Mouse (Mus musculus) midbrain, postnatal 0 days (tissue): ENCODE results near the gene Dazap2. TPM values are rescaled to one million over a fixed set of nuclear protein-coding genes. Genes with fewer than 3 reads are reported as not detected.

Experiments used
- ATAC-seq: fragments of 200-750 bp; cut with Nextera tagmentation; 2 replicates; pipeline ENCODE4 v1.8.0; 2017; ENCODE audit warnings: moderate number of reproducible peaks, mild to moderate bottlenecking, moderate TSS enrichment, moderate library complexity; ENCODE audit not compliant: low FRiP score
- DNase-seq: peaks from one replicate; pipeline ENCODE4 v3.0.0-alpha.2; 2015; ENCODE audit warnings: low spot score
- H3K27ac ChIP-seq: fragments of 300-500 bp; sonication (generic); 2 replicates; pipeline ENCODE4 v1.5.1; 2014; ENCODE audit warnings: low read depth, mild to moderate bottlenecking, low read length, mixed read lengths
- H3K27me3 ChIP-seq: fragments of 300-500 bp; sonication (generic); 2 replicates; pipeline ENCODE4 v1.6.1; 2014; ENCODE audit warnings: low read length, control low read depth, mixed read lengths; ENCODE audit not compliant: insufficient read depth
- H3K36me3 ChIP-seq: fragments of 300-500 bp; sonication (generic); 2 replicates; pipeline ENCODE4 v1.6.1; 2014; ENCODE audit warnings: low read length, control low read depth, mixed read lengths; ENCODE audit not compliant: insufficient read depth
- H3K4me1 ChIP-seq: fragments of 300-500 bp; sonication (generic); 2 replicates; pipeline ENCODE4 v1.6.1; 2014; ENCODE audit warnings: mild to moderate bottlenecking, control low read depth, antibody characterized with exemption, low read length, mixed read lengths; ENCODE audit not compliant: insufficient read depth
- H3K4me2 ChIP-seq: fragments of 300-500 bp; sonication (generic); 2 replicates; pipeline ENCODE4 v1.6.1; 2014; ENCODE audit warnings: low read depth, mild to moderate bottlenecking, low read length, mixed read lengths; ENCODE audit not compliant: poor library complexity, severe bottlenecking
- H3K4me3 ChIP-seq: fragments of 300-500 bp; sonication (generic); 2 replicates; pipeline ENCODE4 v1.5.1; 2014; ENCODE audit warnings: low read depth, mild to moderate bottlenecking, low read length, moderate library complexity
- H3K9ac ChIP-seq: fragments of 300-500 bp; sonication (generic); replicated peaks from 2 replicates; pipeline ENCODE4 v1.6.1; 2014; ENCODE audit warnings: mild to moderate bottlenecking, low read length, moderate library complexity, mixed read lengths; ENCODE audit not compliant: poor library complexity, severe bottlenecking
- H3K9me3 ChIP-seq: fragments of 300-500 bp; sonication (generic); 2 replicates; pipeline ENCODE4 v1.6.1; 2016; ENCODE audit warnings: low read length, control low read depth
- CTCF ChIP-seq: IDR thresholded peaks from 2 replicates; pipeline ENCODE4 v1.5.1; 2016; ENCODE audit warnings: antibody characterized with exemption, mild to moderate bottlenecking
- WGBS: fragments of 180-500 bp; shearing (Covaris S2); extraction: QIAGEN DNeasy Blood & Tissue Kit; methylation state at CpG from one replicate; pipeline ENCODE4 v1.1.7; 2014; 5-methylcytosine and 5-hydroxymethylcytosine counted together
- polyA plus RNA-seq: library from polyadenylated mRNA; unstranded; fragments of >200 nt; fragmentation: Nextera tagmentation; extraction: Ambion mirVana; gene quantifications from 2 replicates; pipeline ENCODE4 v1.2.1, GENCODE M21; 2015
- total RNA-seq: library from RNA; depleted of rRNA; stranded (reverse); fragments of >200 nt; gene quantifications from 2 replicates; pipeline ENCODE4 v1.2.3, GENCODE M21; 2014

The Dazap2 gene
- total and polyA plus RNA-seq, 2 experiments from 2014 or later, result 133 to 148 TPM

GRCm38 (mm10) chr15:100636700-100637501 is 21.8 kb downstream of the Dazap2 start, which contains the start of gene Smagp:
Smagp (minus strand) TSS chr15:100636940.
- H3K4me2 ChIP-seq, result peak within 1 kb of the TSS; percentile 67
- no peak within 1 kb of the TSS for H3K27ac ChIP-seq
- H3K4me1 ChIP-seq, result no peaks in the 10 kb centered on the region
- DNase-seq (no peak), ATAC-seq (no peak)
- no peaks in the 10 kb centered on the region for H3K9me3 ChIP-seq
- H3K27me3 ChIP-seq, result peaks cover 52% of the 10 kb centered on the region
- no peak for TF ChIP-seq CTCF
- no peaks in the 10 kb centered on the region for H3K36me3 ChIP-seq
- peak within 1 kb of the TSS; percentile 39 for H3K4me3 ChIP-seq
- peak within 1 kb of the TSS; percentile 24; the same call in 1 of the 2 replicates for H3K9ac ChIP-seq
- WGBS, result under 1% methylated on average over 44 of the region's 77 CpGs

- no peak for ATAC-seq
- H3K27ac ChIP-seq, result no peak overlapping the region
- no peak overlapping the region for H3K9ac ChIP-seq
- no peaks in the 10 kb centered on the region for H3K9me3 ChIP-seq
- H3K36me3 ChIP-seq, result no peaks in the 10 kb centered on the region
- no peak overlapping the region for H3K4me3 ChIP-seq
- no peaks in the 10 kb centered on the region for H3K4me1 ChIP-seq
- TF ChIP-seq CTCF, result peak; percentile 48
- no peak overlapping the region for H3K4me2 ChIP-seq
- H3K27me3 ChIP-seq, result peaks cover 52% of the 10 kb centered on the region
- 17% methylated on average over 6 of the region's 6 CpGs for WGBS
- no peak for DNase-seq
Observed at GRCm38 (mm10) chr15:100637661-100638060, 22.5 kb downstream of the Dazap2 start.

GRCm38 (mm10) chr15:100639972-100640750 is 25.0 kb downstream of the Dazap2 start:
- no peak overlapping the region for H3K27ac ChIP-seq
- peaks cover 33% of the 10 kb centered on the region for H3K27me3 ChIP-seq
- no peaks in the 10 kb centered on the region for H3K4me1 ChIP-seq
- no peak overlapping the region for H3K4me3 ChIP-seq
- no peaks in the 10 kb centered on the region for H3K9me3 ChIP-seq
- no peak for TF ChIP-seq CTCF
- 81% methylated on average over 16 of the region's 16 CpGs for WGBS
- DNase-seq, result no peak
- no peaks in the 10 kb centered on the region for H3K36me3 ChIP-seq
- no peak for ATAC-seq
- no peak overlapping the region for H3K9ac ChIP-seq
- no peak overlapping the region for H3K4me2 ChIP-seq

GRCm38 (mm10) chr15:100641226-100641810 is 26.2 kb downstream of the Dazap2 start:
- ATAC-seq, result no peak
- Histone ChIP-seq H3K27me3 (peaks cover 22% of the 10 kb centered on the region), H3K4me1 (no peaks in the 10 kb centered on the region), H3K4me2 (no peak overlapping the region), H3K9ac (no peak overlapping the region), H3K9me3 (no peaks in the 10 kb centered on the region), H3K36me3 (no peaks in the 10 kb centered on the region), H3K27ac (no peak overlapping the region), H3K4me3 (no peak overlapping the region)
- no peak for TF ChIP-seq CTCF
- WGBS, result 70% methylated on average over 15 of the region's 16 CpGs
- DNase-seq, result no peak

GRCm38 (mm10) chr15:100642451-100642850 is 27.3 kb downstream of the Dazap2 start:
- Histone ChIP-seq H3K4me2 (no peak overlapping the region), H3K9ac (no peak overlapping the region), H3K27ac (no peak overlapping the region), H3K36me3 (no peaks in the 10 kb centered on the region), H3K9me3 (no peaks in the 10 kb centered on the region), H3K27me3 (peaks cover 13% of the 10 kb centered on the region), H3K4me1 (no peaks in the 10 kb centered on the region), H3K4me3 (no peak overlapping the region)
- DNase-seq (no peak), ATAC-seq (no peak)
- no peak for TF ChIP-seq CTCF
- 93% methylated on average over 5 of the region's 7 CpGs for WGBS

- Histone ChIP-seq H3K9ac (no peak overlapping the region), H3K9me3 (no peaks in the 10 kb centered on the region), H3K36me3 (no peaks in the 10 kb centered on the region), H3K4me3 (no peak overlapping the region), H3K4me2 (no peak overlapping the region), H3K27ac (no peak overlapping the region), H3K4me1 (no peaks in the 10 kb centered on the region), H3K27me3 (no peaks in the 10 kb centered on the region)
- ATAC-seq, result no peak
- 79% methylated on average over 6 of the region's 6 CpGs for WGBS
- no peak for TF ChIP-seq CTCF
- DNase-seq, result no peak
Observed at GRCm38 (mm10) chr15:100646161-100646560, 31.0 kb downstream of the Dazap2 start.
